Mouse (Mus musculus) brain, embryonic 14.5 days (tissue): Measurements from ENCODE around the gene Ifi202b.
"Not testable (repeated sequence)": the region's sequence is repeated elsewhere in the genome, so short reads cannot be mapped to it uniquely, and the experiment has no call there.

ENCODE experiments used
- CTCF ChIP-seq: fragments of 200-500 bp; IDR thresholded peaks from 2 replicates; pipeline ENCODE4 v1.5.1; 2012; ENCODE audit warnings: inconsistent platforms, mild to moderate bottlenecking, moderate library complexity, borderline replicate concordance; ENCODE audit not compliant: insufficient read depth, insufficient read length; ENCODE audit errors: extremely low read depth
- POLR2A ChIP-seq: fragments of 200-500 bp; IDR thresholded peaks from 2 replicates; pipeline ENCODE4 v1.6.1; 2012; ENCODE audit warnings: mild to moderate bottlenecking, inconsistent platforms, borderline replicate concordance; ENCODE audit not compliant: poor library complexity, insufficient read depth, insufficient read length, severe bottlenecking; ENCODE audit errors: extremely low read depth

GRCm38 (mm10) chr1:173981038-173981437, 1.5 kb downstream of the Ifi202b start:
- TF ChIP-seq POLR2A, CTCF: not testable (repeated sequence)
